Mouse (Mus musculus): Measurements from ENCODE around the gene Gm3776.
"Not testable (repeated sequence)": the region's sequence is repeated elsewhere in the genome, so short reads cannot be mapped to it uniquely, and the experiment has no call there.

GRCm38 (mm10) chr9:78230461-78230860, 26.5 kb upstream of the Gm3776 start, which contains the start of gene Gsta1:
- not testable (repeated sequence) for TF ChIP-seq CTCF, POLR2A (IDR thresholded peaks at IDR 0.05; ENCODE audit: extremely low read depth, insufficient read depth, low read length)
